Mouse (Mus musculus) induced T-regulatory cell, adult 2 months (primary cell): ENCODE results near the gene Gm21541.
"Not testable (repeated sequence)": the region's sequence is repeated elsewhere in the genome, so short reads cannot be mapped to it uniquely, and the experiment has no call there.

ENCODE experiments used
- DNase-seq: peaks from one replicate; pipeline ENCODE4 v3.0.0-alpha.2; 2012; ENCODE audit warnings: low read depth

Gene Gm21541

DNA sequence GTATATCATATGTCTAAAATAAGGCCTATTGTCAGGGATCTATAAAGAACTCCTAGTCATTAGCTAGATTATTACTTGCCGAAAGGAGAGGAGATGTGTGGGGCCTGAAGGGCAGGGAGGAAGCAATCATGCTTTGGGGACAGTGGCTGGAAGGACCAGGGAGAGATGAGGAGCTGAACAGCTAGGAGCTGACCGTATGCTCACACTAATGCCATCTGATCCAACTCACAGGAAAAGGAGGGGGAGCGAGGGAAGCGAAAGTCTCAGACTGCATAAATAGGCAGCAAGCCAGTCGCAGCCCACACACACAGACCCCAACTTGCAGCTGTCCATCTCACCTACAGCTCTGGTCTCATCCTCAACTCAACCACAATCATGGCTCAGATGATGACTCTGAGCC lies at the start of gene Gm21541:
Gm21541 (plus strand) TSS at position 301 of the 400 bp plus-strand sequence.
- not testable (repeated sequence) for DNase-seq

DNA sequence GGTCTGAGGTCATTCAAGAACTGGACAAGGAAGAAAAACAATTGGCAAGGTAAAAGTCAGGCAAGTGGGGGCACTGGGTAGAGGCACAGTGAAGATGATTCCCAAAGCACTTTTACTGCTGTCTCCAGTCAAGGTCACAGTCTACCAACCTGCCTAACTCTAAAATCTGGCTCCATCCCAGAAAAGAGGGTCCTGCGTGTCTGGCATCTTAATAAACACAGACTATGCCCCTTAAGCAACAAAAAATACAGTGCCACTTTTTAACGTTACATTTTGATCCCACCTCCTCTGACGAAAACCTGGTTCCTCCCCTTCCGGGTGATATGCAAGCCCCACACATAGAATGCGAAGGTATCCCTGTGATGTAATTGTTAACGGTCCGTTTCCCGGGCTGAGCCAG lies 37.9 kb downstream of the Gm21541 start, which contains the start of gene Gm20878:
Gm20878 (plus strand) TSS at position 301 of the 400 bp plus-strand sequence.
- DNase-seq: not testable (repeated sequence)
